Mouse (Mus musculus): ENCODE measurements around the gene Suclg1. TPM values are rescaled to one million over a fixed set of nuclear protein-coding genes. Genes with fewer than 3 reads are reported as not detected.

Gene Suclg1
- polyA plus RNA-seq, 1 experiment from 2014 or later, result 140 TPM

DNA sequence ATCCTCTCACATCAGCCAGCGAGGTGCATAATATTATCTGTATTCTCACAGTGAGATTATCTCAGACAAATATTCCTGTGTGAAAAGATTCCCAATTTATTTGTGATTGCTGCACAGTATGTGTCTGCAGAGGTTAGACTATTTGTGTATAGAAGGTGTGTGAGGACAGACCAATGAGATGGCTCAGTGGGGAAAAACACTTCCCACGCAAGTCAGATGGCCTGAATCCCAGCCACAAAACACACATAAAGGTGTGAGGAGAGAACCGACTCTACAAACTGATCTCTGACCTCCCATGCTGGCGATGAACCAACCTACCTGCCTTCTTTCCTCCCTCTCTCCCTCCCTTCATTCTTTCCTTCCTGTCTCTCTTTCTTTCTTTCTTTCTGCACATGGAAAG lies 5.4 kb downstream of the Suclg1 start:
- no peak overlapping the region for H3K4me3 ChIP-seq (ENCODE audit: low read depth, low read length)
- DNase-seq (ENCODE audit: low spot score) (no peak), ATAC-seq (no peak)
- H3K4me2 ChIP-seq (replicated peaks; ENCODE audit: low read depth, low read length), result no peak overlapping the region
- peaks cover 5% of the 10 kb centered on the region; the same call in 1 of the 2 replicates for H3K4me1 ChIP-seq (ENCODE audit: insufficient read depth, low read depth, low read length)
- 70% methylated on average over 4 of the region's 4 CpGs for WGBS
- no peaks in the 10 kb centered on the region for H3K27me3 ChIP-seq (replicated peaks; ENCODE audit: insufficient read depth, low read length)
- peaks cover 9% of the 10 kb centered on the region; the same call in 1 of the 2 replicates for H3K36me3 ChIP-seq (ENCODE audit: insufficient read depth, low read length)
- H3K9ac ChIP-seq (replicated peaks; ENCODE audit: low read depth), result no peak overlapping the region
- H3K27ac ChIP-seq (ENCODE audit: low read length), result no peak overlapping the region
- no peaks in the 10 kb centered on the region for H3K9me3 ChIP-seq (ENCODE audit: low read length)
- TF ChIP-seq EP300 (IDR thresholded peaks at IDR 0.05) (no peak), CTCF (IDR thresholded peaks at IDR 0.05) (no peak)

DNA sequence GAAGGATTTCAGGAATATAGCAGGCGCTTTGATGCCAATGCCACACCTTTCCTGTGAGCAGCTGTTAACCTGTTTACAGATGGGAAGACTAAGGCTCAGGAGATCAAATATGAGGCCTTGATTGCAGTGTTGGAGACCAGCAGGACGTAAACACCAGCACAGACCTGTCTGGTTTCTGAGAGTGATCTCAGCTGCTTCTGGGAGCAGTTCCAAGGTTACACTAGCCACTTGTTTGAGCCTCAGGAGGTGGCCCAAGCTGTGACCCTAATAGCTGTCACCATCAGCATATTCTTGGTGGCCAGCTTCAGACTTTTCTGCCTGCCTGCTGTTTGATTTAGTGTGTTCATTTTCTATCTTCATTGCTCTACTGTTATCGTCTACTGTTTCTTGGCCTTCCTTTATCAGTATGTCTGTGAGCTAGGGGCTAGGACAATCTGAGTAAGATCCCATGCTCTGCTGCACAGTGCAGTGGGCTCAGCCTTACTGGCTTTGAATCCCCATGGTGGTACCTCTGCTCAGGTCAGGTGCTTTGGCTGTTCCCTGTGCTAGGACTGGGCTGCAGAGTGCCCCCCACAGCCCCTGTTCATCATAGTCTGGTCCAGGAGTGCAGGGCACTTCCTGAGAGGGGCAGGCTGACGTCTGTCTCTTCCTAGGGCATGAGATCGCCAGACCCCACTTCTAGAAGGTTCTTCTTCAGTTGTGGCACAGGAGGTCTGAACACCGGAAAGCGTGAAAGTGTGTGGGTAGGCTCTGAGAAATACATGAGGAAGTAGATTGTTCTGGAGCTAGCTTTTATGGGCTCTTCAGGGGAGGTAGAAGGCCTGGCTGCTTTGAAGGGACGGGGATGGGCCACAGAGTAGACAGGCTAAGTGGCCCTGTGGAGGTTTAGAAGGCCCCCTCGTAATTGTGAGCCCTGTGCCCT lies 6.4 kb downstream of the Suclg1 start:
- TF ChIP-seq EP300 (IDR thresholded peaks at IDR 0.05), result no peak
- no peak overlapping the region for H3K4me2 ChIP-seq (replicated peaks; ENCODE audit: low read depth, low read length)
- no peak overlapping the region for H3K9ac ChIP-seq (replicated peaks; ENCODE audit: low read depth)
- no peaks in the 10 kb centered on the region for H3K9me3 ChIP-seq (ENCODE audit: low read length)
- WGBS, result 68% methylated on average over 9 of the region's 9 CpGs
- no peak overlapping the region for H3K4me3 ChIP-seq (ENCODE audit: low read depth, low read length)
- no peak for DNase-seq (ENCODE audit: low spot score)
- no peaks in the 10 kb centered on the region for H3K27me3 ChIP-seq (replicated peaks; ENCODE audit: insufficient read depth, low read length)
- no peak for ATAC-seq
- H3K36me3 ChIP-seq (ENCODE audit: insufficient read depth, low read length), result peaks cover 12% of the 10 kb centered on the region; the same call in 1 of the 2 replicates
- H3K27ac ChIP-seq (ENCODE audit: low read length), result no peak overlapping the region
- H3K4me1 ChIP-seq (ENCODE audit: insufficient read depth, low read depth, low read length), result peaks cover 5% of the 10 kb centered on the region; the same call in 1 of the 2 replicates

DNA sequence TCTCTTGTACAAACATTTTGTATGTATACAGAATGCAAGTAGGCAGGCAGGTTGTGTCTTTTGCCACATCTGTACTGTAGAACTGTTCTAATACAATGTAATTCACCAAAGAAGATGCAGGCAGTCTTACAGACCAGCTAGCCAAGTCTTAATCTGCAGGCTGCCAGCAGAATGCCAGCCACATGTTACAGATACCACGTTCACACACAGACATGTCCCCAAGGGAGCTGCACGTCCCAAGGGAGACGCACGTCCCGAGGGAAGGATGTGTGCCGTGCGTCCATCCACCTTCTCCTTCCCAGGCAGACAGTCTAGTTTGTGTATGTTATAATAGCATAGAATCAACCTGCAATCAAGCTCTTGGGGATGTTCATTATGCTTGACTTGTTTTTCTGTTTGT lies 8.9 kb downstream of the Suclg1 start:
- Histone ChIP-seq H3K9ac (replicated peaks; ENCODE audit: low read depth) (no peak overlapping the region), H3K4me2 (replicated peaks; ENCODE audit: low read depth, low read length) (no peak overlapping the region), H3K36me3 (ENCODE audit: insufficient read depth, low read length) (peaks cover 23% of the 10 kb centered on the region; the same call in 1 of the 2 replicates), H3K9me3 (ENCODE audit: low read length) (no peaks in the 10 kb centered on the region), H3K27me3 (replicated peaks; ENCODE audit: insufficient read depth, low read length) (no peaks in the 10 kb centered on the region), H3K27ac (ENCODE audit: low read length) (no peak overlapping the region), H3K4me1 (ENCODE audit: insufficient read depth, low read depth, low read length) (no peaks in the 10 kb centered on the region), H3K4me3 (ENCODE audit: low read depth, low read length) (no peak overlapping the region)
- DNase-seq (ENCODE audit: low spot score), result no peak
- ATAC-seq, result no peak
- WGBS, result 93% methylated on average over 7 of the region's 7 CpGs
- TF ChIP-seq CTCF (IDR thresholded peaks at IDR 0.05) (no peak), EP300 (IDR thresholded peaks at IDR 0.05) (no peak)

DNA sequence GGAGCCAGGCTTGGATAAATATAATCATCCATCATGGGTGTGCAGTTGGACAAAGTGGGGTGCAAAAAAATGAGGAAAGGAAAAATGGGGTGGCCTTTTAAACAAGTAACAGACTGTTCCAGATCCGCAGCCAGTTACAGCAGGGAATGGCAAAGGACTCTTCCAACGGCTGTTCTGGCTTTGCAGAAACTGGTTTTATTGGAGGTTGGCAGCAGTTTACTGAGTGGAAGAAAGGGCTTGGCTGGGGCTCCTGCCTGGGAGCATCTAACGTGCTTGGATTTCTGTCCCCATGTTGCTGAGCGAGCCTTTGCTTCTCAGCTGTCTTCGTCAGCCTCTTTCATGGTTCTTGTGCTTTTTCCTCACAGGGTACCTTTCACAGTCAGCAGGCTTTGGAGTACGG lies 11.9 kb downstream of the Suclg1 start:
- TF ChIP-seq EP300 (IDR thresholded peaks at IDR 0.05) (no peak), CTCF (IDR thresholded peaks at IDR 0.05) (no peak)
- Histone ChIP-seq H3K36me3 (ENCODE audit: insufficient read depth, low read length) (peaks cover 37% of the 10 kb centered on the region), H3K4me2 (replicated peaks; ENCODE audit: low read depth, low read length) (no peak overlapping the region), H3K27me3 (replicated peaks; ENCODE audit: insufficient read depth, low read length) (no peaks in the 10 kb centered on the region), H3K4me1 (ENCODE audit: insufficient read depth, low read depth, low read length) (no peaks in the 10 kb centered on the region), H3K27ac (ENCODE audit: low read length) (no peak overlapping the region), H3K9ac (replicated peaks; ENCODE audit: low read depth) (no peak overlapping the region), H3K9me3 (ENCODE audit: low read length) (no peaks in the 10 kb centered on the region), H3K4me3 (ENCODE audit: low read depth, low read length) (no peak overlapping the region)
- WGBS, result 91% methylated on average over 6 of the region's 6 CpGs
- DNase-seq (ENCODE audit: low spot score), result no peak
- no peak for ATAC-seq

DNA sequence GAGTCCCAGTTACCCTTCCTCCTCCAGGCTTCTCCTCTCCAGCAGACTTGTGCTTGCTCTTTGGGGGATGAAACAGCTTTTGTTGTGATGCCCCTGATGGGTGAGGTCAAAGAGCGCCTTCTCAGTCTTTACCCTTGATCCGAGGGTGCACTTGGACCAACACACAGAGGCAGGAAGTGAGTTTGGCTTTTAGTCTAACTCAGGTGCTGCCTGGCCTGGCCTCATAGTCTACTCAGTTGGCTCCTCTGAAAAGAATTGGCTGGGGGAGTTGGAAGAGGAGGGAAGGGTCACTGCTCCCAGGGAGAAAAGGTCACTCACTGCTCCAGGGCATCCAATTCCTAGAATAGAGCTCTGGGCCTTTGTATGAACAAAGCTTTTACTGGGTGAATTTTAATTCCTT lies 16.6 kb downstream of the Suclg1 start:
- no peak overlapping the region for H3K4me2 ChIP-seq (replicated peaks; ENCODE audit: low read depth, low read length)
- DNase-seq (ENCODE audit: low spot score), result no peak

DNA sequence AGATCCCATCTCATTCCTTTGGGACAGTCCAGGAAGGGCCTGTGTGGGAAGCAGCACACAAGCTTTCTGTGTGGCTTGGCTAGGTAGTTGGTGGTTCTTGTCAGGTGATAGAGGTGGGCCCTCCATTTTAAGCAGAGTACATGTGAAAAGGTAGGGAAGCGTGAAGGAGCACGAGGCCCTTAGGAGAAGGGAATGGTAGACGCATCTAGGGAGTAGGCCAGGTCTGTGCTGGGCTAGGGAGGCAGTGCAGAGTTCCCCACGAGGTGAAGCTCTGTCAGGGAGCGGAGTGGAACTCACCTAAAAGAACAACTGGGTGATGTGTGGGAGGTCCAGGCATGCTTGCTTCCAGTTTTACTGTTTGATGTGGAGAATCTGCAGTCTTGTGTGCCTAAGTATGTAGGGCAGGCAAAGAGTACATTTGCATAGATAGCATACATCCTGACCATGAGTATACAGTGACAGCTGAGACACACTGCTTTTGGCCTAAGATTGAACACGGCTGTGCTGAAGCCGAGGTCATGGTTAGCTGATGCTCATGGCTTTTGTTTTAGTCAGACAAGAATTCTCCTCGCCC lies 19.6 kb downstream of the Suclg1 start:
- no peak for TF ChIP-seq CTCF (IDR thresholded peaks at IDR 0.05)
- TF ChIP-seq EP300 (IDR thresholded peaks at IDR 0.05), result no peak
- ATAC-seq (no peak), DNase-seq (ENCODE audit: low spot score) (no peak)
- Histone ChIP-seq H3K4me2 (replicated peaks; ENCODE audit: low read depth, low read length) (no peak overlapping the region), H3K4me3 (ENCODE audit: low read depth, low read length) (no peak overlapping the region), H3K27ac (ENCODE audit: low read length) (no peak overlapping the region), H3K9me3 (ENCODE audit: low read length) (no peaks in the 10 kb centered on the region), H3K36me3 (ENCODE audit: insufficient read depth, low read length) (peaks cover 41% of the 10 kb centered on the region), H3K9ac (replicated peaks; ENCODE audit: low read depth) (no peak overlapping the region), H3K4me1 (ENCODE audit: insufficient read depth, low read depth, low read length) (no peaks in the 10 kb centered on the region), H3K27me3 (replicated peaks; ENCODE audit: insufficient read depth, low read length) (no peaks in the 10 kb centered on the region)
- 92% methylated on average over 8 of the region's 8 CpGs for WGBS

More for the DNA sequence above, 16.6 kb downstream of the Suclg1 start:
- Histone ChIP-seq H3K9me3 (ENCODE audit: low read length) (no peaks in the 10 kb centered on the region), H3K9ac (replicated peaks; ENCODE audit: low read depth) (no peak overlapping the region), H3K36me3 (ENCODE audit: insufficient read depth, low read length) (peaks cover 31% of the 10 kb centered on the region), H3K4me1 (ENCODE audit: insufficient read depth, low read depth, low read length) (no peaks in the 10 kb centered on the region), H3K4me3 (ENCODE audit: low read depth, low read length) (no peak overlapping the region), H3K27ac (ENCODE audit: low read length) (no peak overlapping the region), H3K27me3 (replicated peaks; ENCODE audit: insufficient read depth, low read length) (no peaks in the 10 kb centered on the region)
- TF ChIP-seq CTCF (IDR thresholded peaks at IDR 0.05) (no peak), EP300 (IDR thresholded peaks at IDR 0.05) (no peak)
- ATAC-seq, result no peak
- 80% methylated on average over 2 of the region's 2 CpGs for WGBS
